Mouse (Mus musculus) stomach, embryonic 15.5 days (tissue): ENCODE data around the gene Psmb3. TPM values are rescaled to one million over a fixed set of nuclear protein-coding genes. Genes with fewer than 3 reads are reported as not detected.

ENCODE experiments used
- ATAC-seq: fragments of 200-750 bp; cut with Nextera tagmentation; 2 replicates; pipeline ENCODE4 v1.8.0; 2017; ENCODE audit warnings: low read depth, moderate number of reproducible peaks, moderate TSS enrichment; ENCODE audit not compliant: insufficient read depth, low FRiP score
- H3K27ac ChIP-seq: fragments of 300-500 bp; sonication (generic); 2 replicates; pipeline ENCODE4 v1.5.1; 2015; ENCODE audit warnings: mild to moderate bottlenecking, inconsistent platforms
- H3K27me3 ChIP-seq: fragments of 300-500 bp; sonication (generic); replicated peaks from 2 replicates; pipeline ENCODE4 v1.6.1; 2015; ENCODE audit warnings: inconsistent platforms
- H3K36me3 ChIP-seq: fragments of 300-500 bp; sonication (generic); 2 replicates; pipeline ENCODE4 v1.6.1; 2015; ENCODE audit warnings: inconsistent platforms
- H3K4me1 ChIP-seq: fragments of 300-500 bp; sonication (generic); 2 replicates; pipeline ENCODE4 v1.6.1; 2015; ENCODE audit warnings: inconsistent platforms
- H3K4me2 ChIP-seq: fragments of 300-500 bp; sonication (generic); 2 replicates; pipeline ENCODE4 v1.6.1; 2015; ENCODE audit warnings: mild to moderate bottlenecking, inconsistent platforms
- H3K4me3 ChIP-seq: fragments of 300-500 bp; sonication (generic); replicated peaks from 2 replicates; pipeline ENCODE4 v1.5.1; 2015; ENCODE audit warnings: inconsistent platforms
- H3K9ac ChIP-seq: fragments of 300-500 bp; sonication (generic); 2 replicates; pipeline ENCODE4 v1.6.1; 2015; ENCODE audit warnings: inconsistent platforms
- H3K9me3 ChIP-seq: fragments of 300-500 bp; sonication (generic); 2 replicates; pipeline ENCODE4 v1.6.1; 2016; ENCODE audit warnings: inconsistent platforms
- WGBS: fragments of 180-500 bp; shearing (Covaris S2); methylation state at CpG from one replicate; pipeline ENCODE4 v1.1.7; 2015; 5-methylcytosine and 5-hydroxymethylcytosine counted together
- polyA plus RNA-seq: library from polyadenylated mRNA; unstranded; fragments of >200 nt; fragmentation: Nextera tagmentation; extraction: Ambion mirVana; gene quantifications from 2 replicates; pipeline ENCODE4 v1.2.1, GENCODE M21; 2015

Gene Psmb3
- polyA plus RNA-seq, 1 experiment from 2014 or later, result 396 TPM

- Histone ChIP-seq H3K4me3 (no peak overlapping the region), H3K36me3 (peaks cover 53% of the 10 kb centered on the region), H3K27ac (0 out of 2 replicates have a peak overlapping the region, but pooled peaks have one; percentile 11), H3K4me2 (no peak overlapping the region), H3K27me3 (no peaks in the 10 kb centered on the region), H3K9ac (no peak overlapping the region), H3K4me1 (peaks cover 26% of the 10 kb centered on the region), H3K9me3 (no peaks in the 10 kb centered on the region)
- ATAC-seq, result peak; percentile 20; the same call in 1 of the 2 replicates
- 16% methylated on average over 6 of the region's 6 CpGs for WGBS
These were observed 33.4 kb upstream of the Psmb3 start for GRCm38 (mm10) chr11:97669829-97670228.

DNA sequence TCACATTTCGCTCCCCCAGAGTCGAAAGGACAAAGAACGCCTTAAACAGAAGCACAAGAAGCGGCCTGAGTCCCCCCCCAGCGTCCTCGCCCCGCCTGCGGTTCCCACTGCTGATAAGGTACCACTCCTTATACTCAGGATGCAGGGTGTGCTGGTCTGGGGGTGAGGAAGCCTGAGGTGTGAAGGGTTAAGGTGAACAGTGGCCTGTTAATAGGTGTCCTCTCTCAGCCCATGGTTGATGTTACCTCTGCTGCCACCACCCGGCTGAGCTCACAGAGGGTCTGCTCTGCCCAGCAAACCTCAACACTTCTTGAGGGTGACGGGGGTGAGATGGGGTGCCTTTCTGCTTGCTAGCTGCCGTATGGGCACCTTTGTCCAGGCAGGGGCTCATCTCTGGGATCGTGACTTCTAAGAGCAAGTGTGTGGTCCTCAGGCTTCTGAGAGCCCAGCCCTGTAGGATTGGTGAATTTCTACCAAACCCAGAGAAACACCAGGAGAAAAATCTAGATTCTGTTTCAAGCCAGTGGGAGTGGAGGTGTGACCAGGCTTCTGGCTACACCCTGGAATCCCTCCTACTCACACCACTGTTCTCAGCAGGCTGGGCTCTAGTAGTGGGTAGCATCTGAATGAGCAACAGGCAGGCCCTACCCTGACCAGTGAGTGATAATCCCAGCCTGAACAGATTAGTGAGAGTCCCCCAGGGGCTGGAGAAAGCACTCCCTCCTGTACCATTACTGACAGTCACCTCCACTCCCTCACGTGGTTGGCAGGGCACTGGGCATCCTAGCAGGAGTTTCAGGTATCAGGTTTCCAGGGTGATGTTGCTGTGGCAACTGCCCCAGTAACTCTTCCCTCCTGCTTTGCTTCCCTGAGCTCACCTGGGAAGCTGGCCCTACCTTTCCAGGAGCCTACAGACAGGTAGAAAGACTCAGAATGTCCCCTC is 32.7 kb upstream of the Psmb3 start:
- Histone ChIP-seq H3K4me2 (no peak overlapping the region), H3K9me3 (no peaks in the 10 kb centered on the region), H3K27ac (no peak overlapping the region), H3K4me3 (no peak overlapping the region), H3K9ac (no peak overlapping the region), H3K4me1 (peaks cover 24% of the 10 kb centered on the region), H3K27me3 (no peaks in the 10 kb centered on the region), H3K36me3 (peaks cover 54% of the 10 kb centered on the region)
- no peak for ATAC-seq
- WGBS, result 51% methylated on average over 13 of the region's 13 CpGs

GRCm38 (mm10) chr11:97671177-97671527 is 32.0 kb upstream of the Psmb3 start:
- ATAC-seq, result no peak
- Histone ChIP-seq H3K27ac (no peak overlapping the region), H3K36me3 (peaks cover 48% of the 10 kb centered on the region), H3K27me3 (no peaks in the 10 kb centered on the region), H3K4me1 (peaks cover 24% of the 10 kb centered on the region), H3K9ac (no peak overlapping the region), H3K4me2 (no peak overlapping the region), H3K4me3 (no peak overlapping the region), H3K9me3 (no peaks in the 10 kb centered on the region)
- WGBS, result 51% methylated on average over 2 of the region's 2 CpGs

GRCm38 (mm10) chr11:97673148-97673547 is 30.1 kb upstream of the Psmb3 start:
- WGBS, result 75% methylated on average over 11 of the region's 11 CpGs

DNA sequence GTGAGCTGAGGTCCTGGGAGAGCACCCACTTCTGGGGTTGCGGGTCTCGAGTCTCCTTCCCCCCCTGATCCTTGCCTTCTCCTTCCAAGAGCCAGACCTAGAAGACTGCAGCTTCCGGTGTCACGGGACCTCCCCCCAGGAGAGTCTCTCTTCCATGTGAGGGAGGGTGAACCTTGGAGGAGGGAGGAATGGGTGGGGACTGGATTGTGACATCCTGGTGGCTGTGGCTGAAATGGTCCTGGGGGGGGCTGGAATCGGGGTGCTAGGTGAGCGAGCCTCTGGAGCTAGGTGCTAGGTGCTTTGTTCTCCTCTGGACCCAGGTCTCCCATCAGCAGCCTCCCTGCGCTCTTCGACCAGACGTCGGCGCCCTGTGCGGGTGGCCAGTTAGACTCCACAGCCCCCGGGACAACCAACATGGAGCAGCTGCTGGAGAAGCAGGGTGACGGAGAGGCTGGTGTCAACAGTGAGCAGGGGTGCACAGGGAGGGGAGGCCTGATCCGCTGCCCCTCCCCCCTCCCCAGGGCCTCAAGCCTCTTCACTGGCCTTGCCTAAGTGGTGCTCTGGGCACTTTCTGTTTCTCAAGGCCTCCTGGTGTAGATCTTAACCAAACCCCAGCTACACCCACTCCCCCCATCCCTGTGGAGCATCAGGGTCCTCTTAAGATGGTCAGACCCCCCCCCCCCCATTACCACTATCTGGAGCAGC is 27.0 kb upstream of the Psmb3 start:
- WGBS, result 79% methylated on average over 15 of the region's 15 CpGs
- ATAC-seq, result no peak
- H3K36me3 ChIP-seq, result peaks cover 63% of the 10 kb centered on the region

More at GRCm38 (mm10) chr11:97673148-97673547, 30.1 kb upstream of the Psmb3 start:
- no peak overlapping the region for H3K9ac ChIP-seq
- no peaks in the 10 kb centered on the region for H3K27me3 ChIP-seq
- H3K4me1 ChIP-seq, result peaks cover 24% of the 10 kb centered on the region
- H3K27ac ChIP-seq, result no peak overlapping the region
- peaks cover 53% of the 10 kb centered on the region for H3K36me3 ChIP-seq
- no peaks in the 10 kb centered on the region for H3K9me3 ChIP-seq
- no peak overlapping the region for H3K4me3 ChIP-seq
- H3K4me2 ChIP-seq, result no peak overlapping the region
- ATAC-seq, result no peak

GRCm38 (mm10) chr11:97677381-97677780 is 25.8 kb upstream of the Psmb3 start:
- WGBS, result 70% methylated on average over 15 of the region's 15 CpGs
- no peak overlapping the region for H3K4me2 ChIP-seq
- no peak for ATAC-seq
- H3K4me1 ChIP-seq, result no peaks in the 10 kb centered on the region
- H3K9me3 ChIP-seq, result no peaks in the 10 kb centered on the region
- no peak overlapping the region for H3K27ac ChIP-seq
- no peak overlapping the region for H3K4me3 ChIP-seq
- H3K27me3 ChIP-seq, result no peaks in the 10 kb centered on the region
- no peak overlapping the region for H3K9ac ChIP-seq
- peaks cover 62% of the 10 kb centered on the region for H3K36me3 ChIP-seq

More for the DNA sequence above, 27.0 kb upstream of the Psmb3 start:
- Histone ChIP-seq H3K9me3 (no peaks in the 10 kb centered on the region), H3K4me1 (no peaks in the 10 kb centered on the region), H3K9ac (no peak overlapping the region), H3K27ac (no peak overlapping the region), H3K4me2 (no peak overlapping the region), H3K27me3 (no peaks in the 10 kb centered on the region), H3K4me3 (no peak overlapping the region)

GRCm38 (mm10) chr11:97677842-97678241 is 25.4 kb upstream of the Psmb3 start:
- Histone ChIP-seq H3K4me3 (no peak overlapping the region), H3K4me1 (no peaks in the 10 kb centered on the region), H3K9me3 (no peaks in the 10 kb centered on the region), H3K36me3 (peaks cover 60% of the 10 kb centered on the region), H3K27me3 (no peaks in the 10 kb centered on the region), H3K4me2 (no peak overlapping the region), H3K9ac (no peak overlapping the region), H3K27ac (no peak overlapping the region)
- 70% methylated on average over 8 of the region's 8 CpGs for WGBS
- no peak for ATAC-seq

- 87% methylated on average over 15 of the region's 15 CpGs for WGBS
- H3K4me3 ChIP-seq, result no peak overlapping the region
- no peaks in the 10 kb centered on the region for H3K27me3 ChIP-seq
- no peak overlapping the region for H3K9ac ChIP-seq
- no peak overlapping the region for H3K27ac ChIP-seq
- no peak for ATAC-seq
- H3K4me1 ChIP-seq, result no peaks in the 10 kb centered on the region
- no peaks in the 10 kb centered on the region for H3K9me3 ChIP-seq
- peaks cover 56% of the 10 kb centered on the region for H3K36me3 ChIP-seq
- no peak overlapping the region for H3K4me2 ChIP-seq
These were observed 24.9 kb upstream of the Psmb3 start for GRCm38 (mm10) chr11:97678301-97678700.

DNA sequence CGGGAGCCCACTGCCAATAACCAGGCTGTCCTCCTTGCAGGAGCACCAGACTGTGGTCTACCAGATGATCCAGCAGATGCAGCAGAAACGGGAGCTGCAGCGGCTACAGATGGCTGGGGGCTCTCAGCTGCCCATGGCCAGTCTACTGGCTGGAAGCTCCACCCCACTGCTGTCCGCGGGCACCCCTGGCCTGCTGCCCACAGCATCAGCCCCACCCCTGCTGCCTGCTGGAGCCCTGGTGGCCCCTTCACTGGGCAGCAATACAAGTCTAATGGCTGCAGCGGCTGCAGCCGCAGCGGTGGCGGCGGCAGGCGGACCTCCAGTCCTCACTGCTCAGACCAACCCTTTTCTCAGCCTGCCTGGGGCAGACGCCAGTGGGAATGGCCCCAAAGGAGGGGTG is 22.8 kb upstream of the Psmb3 start:
- Histone ChIP-seq H3K9ac (no peak overlapping the region), H3K4me2 (no peak overlapping the region), H3K27me3 (no peaks in the 10 kb centered on the region), H3K27ac (no peak overlapping the region), H3K4me1 (peaks cover 8% of the 10 kb centered on the region; the same call in 1 of the 2 replicates), H3K36me3 (peaks cover 41% of the 10 kb centered on the region), H3K9me3 (no peaks in the 10 kb centered on the region), H3K4me3 (no peak overlapping the region)
- ATAC-seq, result no peak
- WGBS, result 74% methylated on average over 12 of the region's 12 CpGs

- Histone ChIP-seq H3K4me3 (no peak overlapping the region), H3K36me3 (peaks cover 28% of the 10 kb centered on the region), H3K4me1 (peaks cover 23% of the 10 kb centered on the region; the same call in 1 of the 2 replicates), H3K9me3 (no peaks in the 10 kb centered on the region), H3K27ac (no peak overlapping the region), H3K9ac (no peak overlapping the region), H3K4me2 (no peak overlapping the region), H3K27me3 (no peaks in the 10 kb centered on the region)
- 71% methylated on average over 6 of the region's 6 CpGs for WGBS
- no peak for ATAC-seq
These were observed 20.6 kb upstream of the Psmb3 start for GRCm38 (mm10) chr11:97682504-97683055.

DNA sequence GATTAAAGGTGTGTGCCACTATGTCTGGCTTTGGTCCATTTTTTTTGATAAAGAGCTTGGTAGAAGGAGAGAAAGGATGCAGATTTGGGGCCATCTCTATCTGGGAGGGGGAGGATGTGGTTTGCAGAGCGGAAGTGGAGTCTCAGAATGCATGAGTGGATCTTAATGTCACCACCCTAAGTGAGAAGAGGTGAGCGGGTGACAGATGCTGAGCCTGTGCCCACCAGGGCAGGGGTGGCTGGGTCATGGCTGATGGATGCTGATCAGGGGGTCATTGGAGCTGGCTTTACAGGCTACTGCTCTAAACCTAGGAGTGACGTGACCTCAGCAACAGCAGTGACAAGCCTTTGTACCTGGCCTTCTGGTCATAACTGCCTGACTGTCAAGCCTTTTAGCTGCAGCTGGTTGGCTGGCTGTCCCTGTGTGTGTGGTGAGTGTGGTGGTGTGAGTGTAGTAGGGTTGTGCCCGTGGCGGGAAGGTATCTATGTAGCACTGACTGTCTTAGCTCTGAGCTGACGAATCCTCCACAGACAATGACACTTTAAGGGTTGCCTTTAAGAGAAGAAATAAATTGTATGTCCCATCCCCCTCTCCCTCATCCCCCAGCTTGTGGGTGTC is 19.0 kb upstream of the Psmb3 start:
- Histone ChIP-seq H3K36me3 (peaks cover 22% of the 10 kb centered on the region), H3K4me1 (peaks cover 23% of the 10 kb centered on the region; the same call in 1 of the 2 replicates)

More for the DNA sequence above, 19.0 kb upstream of the Psmb3 start:
- no peak overlapping the region for H3K27ac ChIP-seq
- no peak for ATAC-seq
- no peak overlapping the region for H3K4me3 ChIP-seq
- H3K9me3 ChIP-seq, result no peaks in the 10 kb centered on the region
- WGBS, result 84% methylated on average over 6 of the region's 6 CpGs
- no peaks in the 10 kb centered on the region for H3K27me3 ChIP-seq
- H3K4me2 ChIP-seq, result no peak overlapping the region
- no peak overlapping the region for H3K9ac ChIP-seq
